ENCODE assay signal across 7 mouse cellular contexts in the genomic region with DNA sequence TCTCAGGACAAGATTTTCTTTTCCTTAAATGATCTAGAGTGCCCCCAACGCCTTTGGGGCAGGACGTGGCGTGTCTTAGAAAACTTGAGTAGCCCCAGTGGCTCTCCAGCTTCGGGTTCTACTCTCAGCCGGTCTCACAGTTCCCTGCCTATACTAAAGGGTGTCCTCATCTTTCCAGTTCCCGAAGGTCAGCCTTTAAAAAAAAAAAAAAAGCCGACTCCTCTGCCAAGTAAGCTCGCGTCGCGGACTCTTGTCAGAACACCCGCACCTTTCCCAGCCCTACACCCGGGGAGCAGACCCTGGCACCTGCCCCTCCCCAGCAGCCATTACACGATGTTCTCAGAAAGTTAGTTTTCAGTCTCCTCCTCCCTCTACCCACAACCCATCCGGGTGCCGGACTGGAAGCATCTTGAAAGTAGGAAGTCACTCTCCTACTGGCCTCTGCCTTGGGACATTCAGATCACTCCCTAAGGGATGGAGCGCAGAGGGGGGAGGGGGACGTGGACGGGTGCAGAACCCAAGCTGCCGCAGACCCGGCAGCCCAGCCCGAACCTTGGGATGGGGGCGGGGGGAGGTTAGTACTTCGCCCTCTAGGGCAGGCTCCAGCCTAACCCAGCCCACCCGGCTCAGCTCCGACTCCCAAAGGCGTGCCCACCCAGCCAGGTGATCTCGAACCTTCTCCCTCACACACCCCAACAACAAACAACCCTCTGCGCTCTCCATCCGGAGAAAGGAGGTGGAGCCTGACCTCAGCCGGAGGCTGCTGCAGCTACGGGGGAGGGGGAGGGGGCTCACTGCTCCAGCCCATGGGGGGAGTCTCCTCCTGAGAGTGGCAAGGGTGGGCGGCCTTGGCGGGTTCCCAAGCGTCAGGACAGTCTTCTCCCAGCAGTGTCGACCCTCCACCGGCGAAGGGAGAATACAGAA. TPM values are rescaled to one million over a fixed set of nuclear protein-coding genes. Genes with fewer than 3 reads are reported as not detected.
A peak's percentile ranks its signal among the peaks of the same experiment; 100 is the strongest.
DNase-seq lines count a peak whose midpoint lies in the region; ATAC-seq and TF ChIP-seq lines count a peak whose summit lies in the region.

No protein-coding gene starts in this region.

- H3K9me3 ChIP-seq in heart, embryonic 13.5 days = no peaks in the 10 kb centered on the region
- no peaks in the 10 kb centered on the region for H3K9me3 ChIP-seq in stomach, postnatal 0 days (ENCODE audit: control insufficient read depth, low read length)

- H3K27me3 ChIP-seq in heart, embryonic 13.5 days (replicated peaks) = peaks cover 96% of the 10 kb centered on the region
- peaks cover 2% of the 10 kb centered on the region for H3K27me3 ChIP-seq in stomach, postnatal 0 days (ENCODE audit: control insufficient read depth, insufficient read depth, low read length)

- ATAC-seq in common myeloid progenitor, adult 5-6 weeks (replicated peaks; ENCODE audit: low read depth, poor library complexity, severe bottlenecking) = peak; percentile 40
- ATAC-seq in heart, embryonic 13.5 days (ENCODE audit: extremely low read depth, insufficient number of reproducible peaks, low FRiP score, low TSS enrichment) = no peak
- peak; percentile 28; the same call in 1 of the 2 replicates for ATAC-seq in stomach, postnatal 0 days (ENCODE audit: low FRiP score, low TSS enrichment)

- H3K36me3 ChIP-seq in heart, embryonic 13.5 days = no peaks in the 10 kb centered on the region
- H3K36me3 ChIP-seq in macrophage (ENCODE audit: inconsistent target) = no peaks in the 10 kb centered on the region
- H3K36me3 ChIP-seq in stomach, postnatal 0 days (ENCODE audit: control insufficient read depth, insufficient read depth, low read length) = no peaks in the 10 kb centered on the region

- no peak overlapping the region for H3K27ac ChIP-seq in heart, embryonic 13.5 days (replicated peaks)
- H3K27ac ChIP-seq in macrophage = no peak overlapping the region
- H3K27ac ChIP-seq in stomach, postnatal 0 days (replicated peaks) = no peak overlapping the region

- DNase-seq in CD4-positive, CD25-positive, alpha-beta regulatory T cell, adult 2 months (ENCODE audit: low read depth, low spot score) = peak; percentile 78
- peak; percentile 40 for DNase-seq in MN1 (ENCODE audit: low spot score)
- peak; percentile 58 for DNase-seq in kidney, postnatal 14 days
- peak; percentile 64 for DNase-seq in stomach, postnatal 0 days (ENCODE audit: low spot score)

- peak overlapping the region; percentile 72 for H3K9ac ChIP-seq in heart, embryonic 13.5 days
- H3K9ac ChIP-seq in stomach, postnatal 0 days (ENCODE audit: low read length) = peak overlapping the region; percentile 43

- H3K4me2 ChIP-seq in heart, embryonic 13.5 days = peak overlapping the region; percentile 87
- peak overlapping the region; percentile 76 for H3K4me2 ChIP-seq in stomach, postnatal 0 days (replicated peaks; ENCODE audit: low read depth)

- under 1% methylated on average over 38 of the region's 38 CpGs for whole genome bisulfite sequencing in heart, embryonic 13.5 days
- WGBS in macrophage (ENCODE audit: missing documents) = 5% methylated on average over 35 of the region's 38 CpGs
- WGBS in stomach, postnatal 0 days = 2% methylated on average over 36 of the region's 38 CpGs

- no peak for TF ChIP-seq EP300 in stomach, postnatal 0 days (optimal IDR thresholded peaks at IDR 0.05)

- H3K4me3 ChIP-seq in heart, embryonic 13.5 days = peak overlapping the region; percentile 57
- H3K4me3 ChIP-seq in macrophage (ENCODE audit: inconsistent target) = peak overlapping the region; percentile 41
- peak overlapping the region; percentile 48 for H3K4me3 ChIP-seq in stomach, postnatal 0 days (ENCODE audit: low read depth, low read length)

- TF ChIP-seq CTCF in stomach, postnatal 0 days (IDR thresholded peaks at IDR 0.05; ENCODE audit: low read depth) = no peak

- H3K79me2 ChIP-seq in macrophage (ENCODE audit: inconsistent target) = no peaks in the 10 kb centered on the region

- H3K4me1 ChIP-seq in heart, embryonic 13.5 days = peaks cover 37% of the 10 kb centered on the region
- peaks cover 8% of the 10 kb centered on the region; the same call in 1 of the 2 replicates for H3K4me1 ChIP-seq in stomach, postnatal 0 days (replicated peaks; ENCODE audit: control insufficient read depth, insufficient read depth)

RNA-seq across cellular contexts. Expression of gene Bahd1, which starts 3.9 kb away (rescaled TPM):
- total RNA-seq in common myeloid progenitor, adult 5-6 weeks (2017) = 5.3 and 8.4 TPM in 2 replicates
- 2.3 and 3.1 TPM in 2 replicates for polyA plus RNA-seq in heart, embryonic 13.5 days (2015; fragmentation: Nextera tagmentation; extraction: Ambion mirVana)
- 10 to 100 TPM in 25 of 26 experiments, 1 to 10 TPM in 1; 8.2 to 57.9 (median 25.1) TPM for total RNA-seq in macrophage (2018; cell fraction: chromatin; rRNA removed)
- total RNA-seq in macrophage (2018; cell fraction: cytosol; rRNA removed) = 10 to 100 TPM; 26.9 to 67.1 (median 40.2) TPM
- 10 to 100 TPM; 16.1 to 56.5 (median 38.2) TPM for total RNA-seq in macrophage (2018; cell fraction: nucleus; rRNA removed)
- polyA plus RNA-seq in macrophage (2018) = 20.7 to 31.5 TPM (median 27.2 TPM) in 3 replicates
- polyA plus RNA-seq in stomach, postnatal 0 days (2015; fragmentation: Nextera tagmentation; extraction: Ambion mirVana) = 3.7 and 3.8 TPM in 2 replicates

RNA-seq across cellular contexts. Expression of gene Chst14, which starts 30.0 kb away (rescaled TPM):
- 2.9 and 3.9 TPM in 2 replicates for total RNA-seq in common myeloid progenitor, adult 5-6 weeks (2017)
- polyA plus RNA-seq in heart, embryonic 13.5 days (2015; fragmentation: Nextera tagmentation; extraction: Ambion mirVana) = 19.4 and 21.6 TPM in 2 replicates
- 10 to 100 TPM in 7 of 26 experiments, 1 to 10 TPM in 18, under 1 TPM in 1; 0.95 to 17.3 (median 4.4) TPM for total RNA-seq in macrophage (2018; cell fraction: chromatin; rRNA removed)
- total RNA-seq in macrophage (2018; cell fraction: cytosol; rRNA removed) = 10 to 100 TPM; 14.7 to 54.2 (median 30.2) TPM
- 10 to 100 TPM in 25 of 26 experiments, 1 to 10 TPM in 1; 8.6 to 58.0 (median 32.0) TPM for total RNA-seq in macrophage (2018; cell fraction: nucleus; rRNA removed)
- 17.8 to 32.1 TPM (median 29.0 TPM) in 3 replicates for polyA plus RNA-seq in macrophage (2018)
- 13.6 and 14.2 TPM in 2 replicates for polyA plus RNA-seq in stomach, postnatal 0 days (2015; fragmentation: Nextera tagmentation; extraction: Ambion mirVana)

RNA-seq across cellular contexts. Expression of gene Ivd, which starts 34.5 kb away (rescaled TPM):
- 23.8 and 36.2 TPM in 2 replicates for total RNA-seq in common myeloid progenitor, adult 5-6 weeks (2017)
- polyA plus RNA-seq in heart, embryonic 13.5 days (2015; fragmentation: Nextera tagmentation; extraction: Ambion mirVana) = 69.9 and 75.6 TPM in 2 replicates
- total RNA-seq in macrophage (2018; cell fraction: chromatin; rRNA removed) = 100 to 1,000 TPM in 14 of 26 experiments, 10 to 100 TPM in 12; 18.1 to 199 (median 101) TPM
- 10 to 100 TPM; 11.7 to 22.6 (median 17.4) TPM for total RNA-seq in macrophage (2018; cell fraction: cytosol; rRNA removed)
- total RNA-seq in macrophage (2018; cell fraction: nucleus; rRNA removed) = 100 to 1,000 TPM in 1 of 26 experiments, 10 to 100 TPM in 24, 1 to 10 TPM in 1; 8.3 to 104 (median 47.5) TPM
- 20.1 to 26.7 TPM (median 23.1 TPM) in 3 replicates for polyA plus RNA-seq in macrophage (2018)
- polyA plus RNA-seq in stomach, postnatal 0 days (2015; fragmentation: Nextera tagmentation; extraction: Ambion mirVana) = 30.9 and 35.9 TPM in 2 replicates
